Mouse (Mus musculus) neural tube, embryonic 15.5 days (tissue): ENCODE measurements around the gene Etnk2. TPM values are rescaled to one million over a fixed set of nuclear protein-coding genes. Genes with fewer than 3 reads are reported as not detected.
A peak's percentile ranks its signal among the peaks of the same experiment; 100 is the strongest.

Source experiments
- ATAC-seq: fragments of 200-750 bp; cut with Nextera tagmentation; 2 replicates; pipeline ENCODE4 v1.8.0; 2017; ENCODE audit warnings: mild to moderate bottlenecking, moderate TSS enrichment, moderate library complexity; ENCODE audit not compliant: low FRiP score
- H3K27ac ChIP-seq: fragments of 300-500 bp; sonication (generic); replicated peaks from 2 replicates; pipeline ENCODE4 v1.5.1; 2015; ENCODE audit warnings: mild to moderate bottlenecking, inconsistent platforms
- H3K27me3 ChIP-seq: fragments of 300-500 bp; sonication (generic); replicated peaks from 2 replicates; pipeline ENCODE4 v1.6.1; 2015; ENCODE audit warnings: inconsistent platforms
- H3K36me3 ChIP-seq: fragments of 300-500 bp; sonication (generic); 2 replicates; pipeline ENCODE4 v1.6.1; 2015; ENCODE audit warnings: inconsistent platforms
- H3K4me1 ChIP-seq: fragments of 300-500 bp; sonication (generic); 2 replicates; pipeline ENCODE4 v1.6.1; 2015; ENCODE audit warnings: inconsistent platforms
- H3K4me2 ChIP-seq: fragments of 300-500 bp; sonication (generic); 2 replicates; pipeline ENCODE4 v1.6.1; 2015; ENCODE audit warnings: inconsistent platforms, mild to moderate bottlenecking, moderate library complexity
- H3K4me3 ChIP-seq: fragments of 300-500 bp; sonication (generic); replicated peaks from 2 replicates; pipeline ENCODE4 v1.5.1; 2015; ENCODE audit warnings: mild to moderate bottlenecking, inconsistent platforms
- H3K9ac ChIP-seq: fragments of 300-500 bp; sonication (generic); replicated peaks from 2 replicates; pipeline ENCODE4 v1.6.1; 2015; ENCODE audit warnings: mild to moderate bottlenecking, inconsistent platforms
- H3K9me3 ChIP-seq: fragments of 300-500 bp; sonication (generic); replicated peaks from 2 replicates; pipeline ENCODE4 v1.6.1; 2016; ENCODE audit warnings: inconsistent platforms
- WGBS: fragments of 180-500 bp; shearing (Covaris S2); methylation state at CpG from one replicate; pipeline ENCODE4 v1.1.7; 2015; ENCODE audit warnings: mixed read lengths; 5-methylcytosine and 5-hydroxymethylcytosine counted together
- polyA plus RNA-seq: library from polyadenylated mRNA; unstranded; fragments of >200 nt; fragmentation: Nextera tagmentation; extraction: Ambion mirVana; gene quantifications from 2 replicates; pipeline ENCODE4 v1.2.1, GENCODE M21; 2015

The Etnk2 gene
- polyA plus RNA-seq, 1 experiment from 2014 or later: 22.8 TPM

- ATAC-seq: no peak
- Histone ChIP-seq H3K4me3 (no peak overlapping the region), H3K27ac (no peak overlapping the region), H3K4me2 (no peak overlapping the region), H3K36me3 (no peaks in the 10 kb centered on the region), H3K4me1 (peaks cover 6% of the 10 kb centered on the region; the same call in 1 of the 2 replicates), H3K9me3 (no peaks in the 10 kb centered on the region), H3K9ac (no peak overlapping the region), H3K27me3 (peaks cover 11% of the 10 kb centered on the region; the same call in 1 of the 2 replicates)
- 59% methylated on average over 5 of the region's 5 CpGs for WGBS
These were observed 7.9 kb upstream of the Etnk2 start for GRCm38 (mm10) chr1:133355469-133355868.

GRCm38 (mm10) chr1:133355912-133356311 is 7.5 kb upstream of the Etnk2 start:
- WGBS: 65% methylated on average over 15 of the region's 15 CpGs
- Histone ChIP-seq H3K4me3 (no peak overlapping the region), H3K36me3 (no peaks in the 10 kb centered on the region), H3K4me1 (peaks cover 4% of the 10 kb centered on the region; the same call in 1 of the 2 replicates), H3K4me2 (no peak overlapping the region), H3K27me3 (peaks cover 11% of the 10 kb centered on the region; the same call in 1 of the 2 replicates), H3K9ac (no peak overlapping the region), H3K27ac (no peak overlapping the region), H3K9me3 (no peaks in the 10 kb centered on the region)
- no peak for ATAC-seq

- Histone ChIP-seq H3K4me3 (no peak overlapping the region), H3K4me2 (no peak overlapping the region), H3K9me3 (no peaks in the 10 kb centered on the region), H3K4me1 (peaks cover 4% of the 10 kb centered on the region; the same call in 1 of the 2 replicates), H3K36me3 (no peaks in the 10 kb centered on the region), H3K9ac (no peak overlapping the region), H3K27ac (no peak overlapping the region), H3K27me3 (peaks cover 11% of the 10 kb centered on the region; the same call in 1 of the 2 replicates)
- WGBS: 65% methylated on average over 8 of the region's 8 CpGs
- no peak for ATAC-seq
These were observed 7.0 kb upstream of the Etnk2 start for GRCm38 (mm10) chr1:133356330-133356729.

GRCm38 (mm10) chr1:133361006-133361405 is 2.4 kb upstream of the Etnk2 start:
- Histone ChIP-seq H3K4me3 (no peak overlapping the region), H3K4me1 (peaks cover 18% of the 10 kb centered on the region), H3K27ac (no peak overlapping the region), H3K27me3 (peaks cover 15% of the 10 kb centered on the region), H3K9me3 (no peaks in the 10 kb centered on the region), H3K36me3 (no peaks in the 10 kb centered on the region), H3K9ac (no peak overlapping the region), H3K4me2 (no peak overlapping the region)
- WGBS: 94% methylated on average over 6 of the region's 6 CpGs
- no peak for ATAC-seq

GRCm38 (mm10) chr1:133362103-133362502 is 1.3 kb upstream of the Etnk2 start:
- no peak overlapping the region for H3K27ac ChIP-seq
- H3K9ac ChIP-seq: no peak overlapping the region
- no peak overlapping the region for H3K4me3 ChIP-seq
- H3K9me3 ChIP-seq: no peaks in the 10 kb centered on the region
- ATAC-seq: no peak
- peaks cover 20% of the 10 kb centered on the region for H3K4me1 ChIP-seq
- H3K36me3 ChIP-seq: no peaks in the 10 kb centered on the region
- no peak overlapping the region for H3K4me2 ChIP-seq
- WGBS: 93% methylated on average over 5 of the region's 5 CpGs
- peaks cover 15% of the 10 kb centered on the region for H3K27me3 ChIP-seq

GRCm38 (mm10) chr1:133364022-133364630 is 754 bp downstream of the Etnk2 start:
- peak; percentile 36; the same call in 1 of the 2 replicates for ATAC-seq

GRCm38 (mm10) chr1:133364890-133365289 is 1.5 kb downstream of the Etnk2 start:
- no peaks in the 10 kb centered on the region for H3K36me3 ChIP-seq
- no peak for ATAC-seq
- H3K4me1 ChIP-seq: peaks cover 32% of the 10 kb centered on the region
- no peak overlapping the region for H3K27ac ChIP-seq
- peaks cover 15% of the 10 kb centered on the region for H3K27me3 ChIP-seq
- no peak overlapping the region for H3K4me3 ChIP-seq
- H3K4me2 ChIP-seq: peak overlapping the region; percentile 88; the same call in 1 of the 2 replicates
- H3K9me3 ChIP-seq: no peaks in the 10 kb centered on the region
- 44% methylated on average over 2 of the region's 2 CpGs for WGBS
- no peak overlapping the region for H3K9ac ChIP-seq

More at GRCm38 (mm10) chr1:133364022-133364630, 754 bp downstream of the Etnk2 start:
- Histone ChIP-seq H3K9me3 (no peaks in the 10 kb centered on the region), H3K4me2 (peak overlapping the region; percentile 88), H3K36me3 (no peaks in the 10 kb centered on the region), H3K4me3 (peak overlapping the region; percentile 69), H3K27ac (peak overlapping the region; percentile 69), H3K9ac (peak overlapping the region; percentile 71), H3K27me3 (peaks cover 15% of the 10 kb centered on the region), H3K4me1 (peaks cover 32% of the 10 kb centered on the region)
- 4% methylated on average over 27 of the region's 27 CpGs for WGBS

- no peak overlapping the region for H3K4me2 ChIP-seq
These were observed 3.7 kb downstream of the Etnk2 start for GRCm38 (mm10) chr1:133366951-133367605.

GRCm38 (mm10) chr1:133367606-133368488 is 4.5 kb downstream of the Etnk2 start:
- Histone ChIP-seq H3K9ac (no peak overlapping the region), H3K36me3 (no peaks in the 10 kb centered on the region), H3K9me3 (no peaks in the 10 kb centered on the region), H3K4me1 (peaks cover 37% of the 10 kb centered on the region), H3K4me3 (no peak overlapping the region), H3K27ac (no peak overlapping the region), H3K27me3 (peaks cover 12% of the 10 kb centered on the region), H3K4me2 (no peak overlapping the region)
- no peak for ATAC-seq
- 18% methylated on average over 11 of the region's 11 CpGs for WGBS

More at GRCm38 (mm10) chr1:133366951-133367605, 3.7 kb downstream of the Etnk2 start:
- WGBS: 56% methylated on average over 10 of the region's 10 CpGs
- ATAC-seq: no peak
- H3K27ac ChIP-seq: no peak overlapping the region
- H3K36me3 ChIP-seq: no peaks in the 10 kb centered on the region
- H3K4me3 ChIP-seq: no peak overlapping the region
- no peak overlapping the region for H3K9ac ChIP-seq
- H3K27me3 ChIP-seq: peaks cover 15% of the 10 kb centered on the region
- no peaks in the 10 kb centered on the region for H3K9me3 ChIP-seq
- peaks cover 32% of the 10 kb centered on the region for H3K4me1 ChIP-seq

GRCm38 (mm10) chr1:133368644-133369043 is 5.3 kb downstream of the Etnk2 start:
- Histone ChIP-seq H3K4me3 (no peak overlapping the region), H3K9me3 (no peaks in the 10 kb centered on the region), H3K27ac (no peak overlapping the region), H3K36me3 (no peaks in the 10 kb centered on the region), H3K9ac (no peak overlapping the region), H3K4me2 (no peak overlapping the region), H3K27me3 (peaks cover 12% of the 10 kb centered on the region), H3K4me1 (peaks cover 34% of the 10 kb centered on the region)
- 71% methylated on average over 10 of the region's 10 CpGs for WGBS
- no peak for ATAC-seq

- Histone ChIP-seq H3K9me3 (no peaks in the 10 kb centered on the region), H3K36me3 (no peaks in the 10 kb centered on the region), H3K4me1 (peaks cover 21% of the 10 kb centered on the region), H3K27ac (no peak overlapping the region), H3K4me3 (no peak overlapping the region), H3K4me2 (no peak overlapping the region), H3K27me3 (no peaks in the 10 kb centered on the region), H3K9ac (no peak overlapping the region)
- no peak for ATAC-seq
- WGBS: 79% methylated on average over 4 of the region's 4 CpGs
These were observed 7.0 kb downstream of the Etnk2 start for GRCm38 (mm10) chr1:133370352-133370751.
